In the genomic region with DNA sequence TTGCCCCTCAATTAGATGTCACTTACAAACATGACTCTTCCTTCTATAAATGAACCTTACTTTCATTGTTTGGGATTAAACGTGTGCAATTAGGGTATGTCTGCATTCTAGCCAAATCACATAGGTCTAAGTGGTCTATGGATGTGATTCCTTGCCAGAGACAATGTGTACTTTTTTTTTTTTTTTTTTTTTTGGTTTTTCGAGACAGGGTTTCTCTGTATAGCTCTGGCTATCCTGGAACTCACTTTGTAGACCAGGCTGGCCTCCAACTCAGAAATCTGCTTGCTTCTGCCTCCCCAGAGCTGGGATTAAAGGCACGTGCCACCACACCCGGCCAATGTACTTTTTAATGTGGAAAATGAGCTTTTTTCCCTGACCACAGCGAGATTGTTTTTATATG, we compare ENCODE assay signal across 15 mouse cellular contexts. TPM values are rescaled to one million over a fixed set of nuclear protein-coding genes. Genes with fewer than 3 reads are reported as not detected.
DNase-seq lines count a peak whose midpoint lies in the region; ATAC-seq and TF ChIP-seq lines count a peak whose summit lies in the region.
"Not testable (repeated sequence)": the region's sequence is repeated elsewhere in the genome, so short reads cannot be mapped to it uniquely, and the experiment has no call there.
"Had no signal": no experiment of that assay in that cellular context is flagged by ENCODE, and none has a peak within 500 bp of the region (broad histone marks: within the 10 kb centered on the region; RNA-seq: fewer than 3 reads in every experiment).

No protein-coding gene starts in this region.

- H3K9ac ChIP-seq in heart, embryonic 11.5 days (ENCODE audit: low read depth, low read length); heart, embryonic 14.5 days (ENCODE audit: low read length); hindbrain, embryonic 14.5 days; intestine, postnatal 0 days (ENCODE audit: low read depth, low read length); limb, embryonic 11.5 days (ENCODE audit: low read length); limb, embryonic 13.5 days; midbrain, embryonic 11.5 days (ENCODE audit: low read length); midbrain, embryonic 14.5 days (replicated peaks; ENCODE audit: low read length): not testable (repeated sequence)

- not testable (repeated sequence) for H3K9me3 ChIP-seq in heart, embryonic 11.5 days (replicated peaks; ENCODE audit: control insufficient read depth, low read length); heart, embryonic 14.5 days (ENCODE audit: control insufficient read depth, low read length); hindbrain, embryonic 14.5 days (ENCODE audit: control insufficient read depth, low read length); intestine, postnatal 0 days (ENCODE audit: control insufficient read depth); limb, embryonic 11.5 days (ENCODE audit: control insufficient read depth, low read length); limb, embryonic 13.5 days; midbrain, embryonic 11.5 days (ENCODE audit: control insufficient read depth, low read length); midbrain, embryonic 14.5 days (ENCODE audit: control insufficient read depth, low read length)

- not testable (repeated sequence) for H3K27me3 ChIP-seq in heart, embryonic 11.5 days (ENCODE audit: control insufficient read depth, insufficient read depth, low read length); heart, embryonic 14.5 days (ENCODE audit: control insufficient read depth, insufficient read depth, low read length); hindbrain, embryonic 14.5 days (ENCODE audit: control insufficient read depth, insufficient read depth, low read length); intestine, postnatal 0 days (replicated peaks; ENCODE audit: control insufficient read depth, insufficient read depth, low read length); limb, embryonic 11.5 days (ENCODE audit: control insufficient read depth, insufficient read depth, low read length); limb, embryonic 13.5 days; midbrain, embryonic 11.5 days (ENCODE audit: control insufficient read depth, insufficient read depth, low read length); midbrain, embryonic 14.5 days (ENCODE audit: control insufficient read depth, insufficient read depth, low read length)

- H3K4me1 ChIP-seq in heart, embryonic 11.5 days (ENCODE audit: control insufficient read depth, insufficient read depth, low read length); heart, embryonic 14.5 days (ENCODE audit: control insufficient read depth in 2 of 2, insufficient read depth in 2 of 2, low read length in 2 of 2); hindbrain, embryonic 14.5 days (replicated peaks; ENCODE audit: control insufficient read depth, insufficient read depth, low read length); intestine, postnatal 0 days (replicated peaks; ENCODE audit: control insufficient read depth, insufficient read depth, low read length); limb, embryonic 11.5 days (ENCODE audit: control insufficient read depth, insufficient read depth, low read length); limb, embryonic 13.5 days; midbrain, embryonic 11.5 days (ENCODE audit: control insufficient read depth, insufficient read depth, low read length); midbrain, embryonic 14.5 days (ENCODE audit: control insufficient read depth, insufficient read depth, low read length): not testable (repeated sequence)

- H3K27ac ChIP-seq in heart, embryonic 11.5 days (ENCODE audit: low read depth, low read length); heart, embryonic 14.5 days (replicated peaks in 1 of 2; ENCODE audit: control insufficient read depth in 1 of 2, insufficient read depth in 1 of 2, low read depth in 2 of 2, low read length in 2 of 2); hindbrain, embryonic 14.5 days; intestine, postnatal 0 days (ENCODE audit: low read depth, low read length); limb, embryonic 11.5 days (replicated peaks; ENCODE audit: low read depth, low read length); limb, embryonic 13.5 days; midbrain, embryonic 11.5 days (ENCODE audit: low read depth, low read length); midbrain, embryonic 14.5 days (replicated peaks; ENCODE audit: low read depth, low read length): not testable (repeated sequence)

- DNase-seq in hindbrain, embryonic 14.5 days (ENCODE audit: low spot score); limb, embryonic 11.5 days (ENCODE audit: low spot score); midbrain, embryonic 11.5 days (ENCODE audit: low spot score, missing footprints); midbrain, embryonic 14.5 days: not testable (repeated sequence)

- H3K36me3 ChIP-seq in heart, embryonic 11.5 days (ENCODE audit: control insufficient read depth, insufficient read depth, low read length); heart, embryonic 14.5 days (ENCODE audit: control insufficient read depth, insufficient read depth, low read length); hindbrain, embryonic 14.5 days (replicated peaks; ENCODE audit: control insufficient read depth, insufficient read depth); intestine, postnatal 0 days (ENCODE audit: control insufficient read depth, insufficient read depth); limb, embryonic 11.5 days (ENCODE audit: control insufficient read depth, insufficient read depth, low read length); limb, embryonic 13.5 days; midbrain, embryonic 11.5 days (ENCODE audit: control insufficient read depth, insufficient read depth, low read length); midbrain, embryonic 14.5 days (ENCODE audit: control insufficient read depth, insufficient read depth, low read length): not testable (repeated sequence)

- TF ChIP-seq CTCF in intestine, postnatal 0 days (IDR thresholded peaks at IDR 0.05; ENCODE audit: low read depth) = not testable (repeated sequence)

- 51% methylated on average over 5 of the region's 5 CpGs for WGBS in heart, embryonic 11.5 days (ENCODE audit: insufficient replicate concordance)
- WGBS in heart, embryonic 14.5 days = 55% methylated on average over 4 of the region's 5 CpGs
- WGBS in hindbrain, embryonic 14.5 days = 60% methylated on average over 5 of the region's 5 CpGs
- 58% methylated on average over 5 of the region's 5 CpGs for WGBS in intestine, postnatal 0 days
- WGBS in limb, embryonic 11.5 days = 69% methylated on average over 5 of the region's 5 CpGs
- 53% methylated on average over 5 of the region's 5 CpGs for WGBS in limb, embryonic 13.5 days
- 63% methylated on average over 5 of the region's 5 CpGs for WGBS in midbrain, embryonic 11.5 days
- WGBS in midbrain, embryonic 14.5 days = 50% methylated on average over 5 of the region's 5 CpGs

- ATAC-seq in heart, embryonic 11.5 days (replicated peaks; ENCODE audit: insufficient number of reproducible peaks, low FRiP score, low TSS enrichment) = peak; percentile 75; the same call in 1 of the 2 replicates
- peak; percentile 47; the same call in 1 of the 2 replicates for ATAC-seq in heart, embryonic 14.5 days (ENCODE audit: insufficient number of reproducible peaks, insufficient read depth, low FRiP score, low read depth)
- ATAC-seq in hindbrain, embryonic 14.5 days (ENCODE audit: low FRiP score) = peak; percentile 70; the same call in 1 of the 2 replicates
- ATAC-seq in intestine, postnatal 0 days = 0 out of 2 replicates have a peak, but pooled peaks have one; percentile 45
- peak; percentile 60; the same call in 1 of the 2 replicates for ATAC-seq in limb, embryonic 11.5 days (ENCODE audit: insufficient number of reproducible peaks, low FRiP score, low TSS enrichment, low read depth)
- peak; percentile 61; the same call in 1 of the 2 replicates for ATAC-seq in limb, embryonic 13.5 days (ENCODE audit: low FRiP score, low read depth)
- ATAC-seq in midbrain, embryonic 11.5 days (ENCODE audit: low FRiP score) = peak; percentile 58; the same call in 1 of the 2 replicates
- peak; percentile 46; the same call in 1 of the 2 replicates for ATAC-seq in midbrain, embryonic 14.5 days (ENCODE audit: low FRiP score, low TSS enrichment)

- H3K4me2 ChIP-seq in heart, embryonic 11.5 days; heart, embryonic 14.5 days (ENCODE audit: low read length); hindbrain, embryonic 14.5 days (replicated peaks); intestine, postnatal 0 days (replicated peaks; ENCODE audit: low read depth); limb, embryonic 11.5 days (ENCODE audit: low read depth, severe bottlenecking); limb, embryonic 13.5 days (replicated peaks); midbrain, embryonic 11.5 days; midbrain, embryonic 14.5 days (ENCODE audit: low read length): not testable (repeated sequence)

- H3K4me3 ChIP-seq in heart, embryonic 11.5 days (ENCODE audit: low read depth, low read length); heart, embryonic 14.5 days (ENCODE audit: control insufficient read depth in 1 of 2, insufficient read depth in 1 of 2, low read depth in 1 of 2, low read length in 2 of 2); hindbrain, embryonic 14.5 days (replicated peaks; ENCODE audit: low read length); intestine, postnatal 0 days (ENCODE audit: low read depth, low read length); limb, embryonic 11.5 days (ENCODE audit: low read depth, low read length); limb, embryonic 13.5 days; midbrain, embryonic 11.5 days (ENCODE audit: low read depth, low read length); midbrain, embryonic 14.5 days (replicated peaks; ENCODE audit: low read depth, low read length): not testable (repeated sequence)

RNA-seq across cellular contexts. Expression of gene Gm21083, which starts 13.5 kb away (rescaled TPM):
- polyA plus RNA-seq in heart, embryonic 11.5 days (2014; fragmentation: Nextera tagmentation; extraction: Ambion mirVana) = 0.27 and 0.35 TPM in 2 replicates
- polyA plus RNA-seq in heart, embryonic 14.5 days (2014; fragmentation: Nextera tagmentation; extraction: Ambion mirVana) = 0.35 TPM in 1 of 2 replicates, not detected in the other
- polyA plus RNA-seq in hindbrain, embryonic 14.5 days (2014; fragmentation: Nextera tagmentation; extraction: Ambion mirVana) = not detected in 2 replicates
- polyA plus RNA-seq in intestine, postnatal 0 days (2015; fragmentation: Nextera tagmentation; extraction: Ambion mirVana) = not detected in 2 replicates
- not detected in 2 replicates for polyA plus RNA-seq in limb, embryonic 11.5 days (2014; fragmentation: Nextera tagmentation; extraction: Ambion mirVana)
- polyA plus RNA-seq in limb, embryonic 13.5 days (2015; fragmentation: Nextera tagmentation; extraction: Ambion mirVana) = 0.18 and 0.33 TPM in 2 replicates
- polyA plus RNA-seq in midbrain, embryonic 11.5 days (2014; fragmentation: Nextera tagmentation; extraction: Ambion mirVana) = not detected in 2 replicates
- polyA plus RNA-seq in midbrain, embryonic 14.5 days (2014; fragmentation: Nextera tagmentation; extraction: Ambion mirVana) = not detected in 2 replicates
- polyA plus RNA-seq: activated CD4-positive, CD25-positive, alpha-beta regulatory T cell, adult 4 months; adrenal gland, adult 2 months; brain, embryonic 14.5 days; CD4-positive, CD25-positive, alpha-beta regulatory T cell, adult 4 months; G1E; Patski had no signal

RNA-seq across cellular contexts. Expression of gene Speer4d, which starts 28.2 kb away (rescaled TPM):
- polyA plus RNA-seq in heart, embryonic 11.5 days (2014; fragmentation: Nextera tagmentation; extraction: Ambion mirVana) = not detected in 2 replicates
- not detected in 2 replicates for polyA plus RNA-seq in heart, embryonic 14.5 days (2014; fragmentation: Nextera tagmentation; extraction: Ambion mirVana)
- polyA plus RNA-seq in hindbrain, embryonic 14.5 days (2014; fragmentation: Nextera tagmentation; extraction: Ambion mirVana) = not detected in 2 replicates
- polyA plus RNA-seq in intestine, postnatal 0 days (2015; fragmentation: Nextera tagmentation; extraction: Ambion mirVana) = not detected in 2 replicates
- polyA plus RNA-seq in limb, embryonic 11.5 days (2014; fragmentation: Nextera tagmentation; extraction: Ambion mirVana) = not detected in 2 replicates
- polyA plus RNA-seq in limb, embryonic 13.5 days (2015; fragmentation: Nextera tagmentation; extraction: Ambion mirVana) = not detected in 2 replicates
- polyA plus RNA-seq in midbrain, embryonic 11.5 days (2014; fragmentation: Nextera tagmentation; extraction: Ambion mirVana) = not detected in 2 replicates
- not detected in 2 replicates for polyA plus RNA-seq in midbrain, embryonic 14.5 days (2014; fragmentation: Nextera tagmentation; extraction: Ambion mirVana)
- polyA plus RNA-seq: activated CD4-positive, CD25-positive, alpha-beta regulatory T cell, adult 4 months; adrenal gland, adult 2 months; brain, embryonic 14.5 days; C2C12; CD4-positive, CD25-positive, alpha-beta regulatory T cell, adult 4 months; G1E; Patski had no signal
